Mouse (Mus musculus): Measurements from ENCODE around the gene Sik2. TPM values are rescaled to one million over a fixed set of nuclear protein-coding genes. Genes with fewer than 3 reads are reported as not detected.

The Sik2 gene
- polyA plus RNA-seq, 1 experiment from 2014 or later = 14.3 TPM

GRCm38 (mm10) chr9:50873210-50873609 is 135.7 kb downstream of the Sik2 start:
- H3K36me3 ChIP-seq = peaks cover 71% of the 10 kb centered on the region
- no peaks in the 10 kb centered on the region; the same call in 1 of the 2 replicates for H3K4me1 ChIP-seq (replicated peaks)

GRCm38 (mm10) chr9:50868182-50868581 is 140.7 kb downstream of the Sik2 start:
- Histone ChIP-seq H3K4me2 (no peak overlapping the region), H3K27ac (no peak overlapping the region), H3K4me3 (no peak overlapping the region), H3K36me3 (peaks cover 77% of the 10 kb centered on the region), H3K4me1 (replicated peaks) (no peaks in the 10 kb centered on the region), H3K9ac (no peak overlapping the region), H3K9me3 (no peaks in the 10 kb centered on the region), H3K27me3 (no peaks in the 10 kb centered on the region)
- ATAC-seq (ENCODE audit: low FRiP score) = no peak
- WGBS = 87% methylated on average over 2 of the region's 2 CpGs

More at GRCm38 (mm10) chr9:50873210-50873609, 135.7 kb downstream of the Sik2 start:
- no peak overlapping the region for H3K9ac ChIP-seq
- WGBS = 93% methylated on average over 9 of the region's 9 CpGs
- no peaks in the 10 kb centered on the region for H3K27me3 ChIP-seq
- no peak overlapping the region for H3K4me3 ChIP-seq
- no peak overlapping the region for H3K27ac ChIP-seq
- no peak for ATAC-seq (ENCODE audit: low FRiP score)
- H3K9me3 ChIP-seq = no peaks in the 10 kb centered on the region
- H3K4me2 ChIP-seq = no peak overlapping the region

DNA sequence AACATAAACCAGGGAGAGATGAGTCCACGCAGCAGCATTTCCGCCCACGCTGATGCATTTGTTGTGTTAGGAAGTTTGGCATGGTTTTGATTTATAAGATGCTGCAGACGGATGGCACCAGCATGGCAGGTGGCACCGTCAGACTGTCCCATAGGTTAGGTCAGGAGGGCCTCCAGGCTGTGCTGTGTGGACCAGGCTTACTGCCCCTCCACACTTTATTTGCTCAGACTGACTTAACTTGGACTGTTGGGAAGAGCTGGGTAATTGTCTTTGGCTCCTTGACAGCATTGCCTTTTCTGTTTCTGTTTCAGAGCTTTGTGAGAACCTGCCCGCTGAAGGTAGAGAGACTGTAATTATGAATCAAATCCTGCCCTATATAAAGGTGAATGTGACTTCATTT is 141.9 kb downstream of the Sik2 start:
- ATAC-seq (ENCODE audit: low FRiP score) = no peak
- H3K27ac ChIP-seq = no peak overlapping the region
- peaks cover 80% of the 10 kb centered on the region for H3K36me3 ChIP-seq

GRCm38 (mm10) chr9:50865803-50866202 is 143.1 kb downstream of the Sik2 start:
- no peaks in the 10 kb centered on the region for H3K9me3 ChIP-seq
- WGBS = 88% methylated on average over 8 of the region's 8 CpGs
- H3K4me3 ChIP-seq = no peak overlapping the region
- no peak overlapping the region for H3K4me2 ChIP-seq
- H3K4me1 ChIP-seq (replicated peaks) = no peaks in the 10 kb centered on the region
- H3K27me3 ChIP-seq = no peaks in the 10 kb centered on the region
- no peak overlapping the region for H3K27ac ChIP-seq
- no peak overlapping the region for H3K9ac ChIP-seq
- peaks cover 87% of the 10 kb centered on the region for H3K36me3 ChIP-seq
- ATAC-seq (ENCODE audit: low FRiP score) = no peak

More for the DNA sequence above, 141.9 kb downstream of the Sik2 start:
- Histone ChIP-seq H3K4me1 (replicated peaks) (no peaks in the 10 kb centered on the region), H3K4me2 (no peak overlapping the region), H3K4me3 (no peak overlapping the region), H3K9me3 (no peaks in the 10 kb centered on the region), H3K27me3 (no peaks in the 10 kb centered on the region), H3K9ac (no peak overlapping the region)
- 94% methylated on average over 6 of the region's 6 CpGs for WGBS

DNA sequence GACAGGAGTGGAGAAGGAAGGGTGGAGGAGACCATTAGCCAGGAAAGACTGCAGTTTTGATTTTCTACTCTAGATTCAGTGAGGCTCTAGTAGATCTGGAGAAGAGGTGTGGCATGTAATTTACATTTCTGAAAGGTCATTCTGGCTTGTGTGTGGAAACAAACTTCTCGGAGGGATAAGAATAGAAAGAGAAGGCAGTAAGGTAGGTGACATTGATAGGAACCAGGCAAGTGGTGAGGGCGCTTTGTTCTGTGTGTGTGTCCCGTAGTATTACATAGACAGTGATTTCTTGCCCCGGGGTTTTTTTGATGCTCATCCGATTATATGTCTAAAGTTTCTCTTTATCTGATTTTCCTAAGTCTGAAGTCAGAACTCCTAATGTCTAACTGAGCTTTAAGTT is 144.0 kb downstream of the Sik2 start:
- H3K4me2 ChIP-seq = no peak overlapping the region
- no peaks in the 10 kb centered on the region for H3K9me3 ChIP-seq
- H3K27me3 ChIP-seq = no peaks in the 10 kb centered on the region
- no peak for ATAC-seq (ENCODE audit: low FRiP score)
- H3K9ac ChIP-seq = no peak overlapping the region
- no peaks in the 10 kb centered on the region for H3K4me1 ChIP-seq (replicated peaks)
- no peak overlapping the region for H3K27ac ChIP-seq
- H3K36me3 ChIP-seq = peaks cover 87% of the 10 kb centered on the region
- H3K4me3 ChIP-seq = no peak overlapping the region
- 97% methylated on average over 5 of the region's 5 CpGs for WGBS

DNA sequence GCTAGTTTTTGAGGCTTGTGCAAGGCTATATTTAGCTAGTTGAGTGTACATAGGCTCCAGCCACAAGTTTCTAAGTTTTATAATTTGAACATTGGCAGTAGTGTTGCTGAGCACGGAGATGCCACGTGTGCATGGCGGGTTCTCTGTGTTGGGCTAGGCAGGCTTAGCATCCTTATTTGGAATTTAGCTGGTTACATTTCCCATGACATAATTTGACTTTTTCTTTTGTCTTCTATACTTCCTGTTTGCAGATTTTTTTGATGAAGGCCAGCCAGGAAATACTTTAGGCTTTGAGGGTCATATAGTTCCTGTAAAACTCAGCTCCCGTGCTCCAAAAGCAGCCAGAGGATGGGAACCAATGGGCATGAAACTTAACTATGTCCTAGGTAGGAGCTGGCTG is 145.0 kb downstream of the Sik2 start:
- peaks cover 91% of the 10 kb centered on the region for H3K36me3 ChIP-seq

GRCm38 (mm10) chr9:50861119-50861839 is 147.6 kb downstream of the Sik2 start:
- Histone ChIP-seq H3K9ac (no peak overlapping the region), H3K4me2 (no peak overlapping the region), H3K9me3 (no peaks in the 10 kb centered on the region), H3K4me1 (replicated peaks) (peaks cover 11% of the 10 kb centered on the region), H3K27ac (no peak overlapping the region), H3K27me3 (no peaks in the 10 kb centered on the region), H3K36me3 (peaks cover 67% of the 10 kb centered on the region), H3K4me3 (no peak overlapping the region)
- no peak for ATAC-seq (ENCODE audit: low FRiP score)
- WGBS = 94% methylated on average over 18 of the region's 18 CpGs

More for the DNA sequence above, 145.0 kb downstream of the Sik2 start:
- 94% methylated on average over 4 of the region's 4 CpGs for WGBS
- Histone ChIP-seq H3K4me1 (replicated peaks) (no peaks in the 10 kb centered on the region), H3K27ac (no peak overlapping the region), H3K9me3 (no peaks in the 10 kb centered on the region), H3K4me3 (no peak overlapping the region), H3K4me2 (no peak overlapping the region), H3K9ac (no peak overlapping the region), H3K27me3 (no peaks in the 10 kb centered on the region)
- no peak for ATAC-seq (ENCODE audit: low FRiP score)

DNA sequence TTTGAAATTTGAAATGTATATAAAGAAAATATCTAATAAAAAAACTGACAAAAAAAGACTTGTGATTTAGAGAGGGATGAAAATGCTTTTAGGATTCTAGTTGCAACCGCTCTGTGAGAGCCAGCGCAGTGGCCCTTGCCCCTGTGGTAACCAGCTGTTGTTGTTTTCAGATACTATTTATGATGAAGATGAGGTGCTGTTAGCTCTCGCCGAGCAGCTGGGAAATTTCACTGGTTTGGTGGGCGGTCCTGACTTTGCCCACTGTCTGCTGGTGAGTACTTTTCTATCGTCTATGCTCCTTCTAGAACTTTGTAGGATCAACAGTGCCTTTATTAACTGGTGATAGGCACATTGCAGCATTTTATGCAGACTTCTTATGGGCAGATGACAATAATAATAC is 150.2 kb downstream of the Sik2 start:
- no peak overlapping the region for H3K9ac ChIP-seq
- H3K4me3 ChIP-seq = no peak overlapping the region
- no peaks in the 10 kb centered on the region for H3K9me3 ChIP-seq
- peaks cover 44% of the 10 kb centered on the region for H3K36me3 ChIP-seq
- H3K27me3 ChIP-seq = no peaks in the 10 kb centered on the region
- H3K27ac ChIP-seq = no peak overlapping the region
- H3K4me1 ChIP-seq (replicated peaks) = peaks cover 20% of the 10 kb centered on the region
- no peak for ATAC-seq (ENCODE audit: low FRiP score)
- H3K4me2 ChIP-seq = no peak overlapping the region
- WGBS = 94% methylated on average over 6 of the region's 6 CpGs

DNA sequence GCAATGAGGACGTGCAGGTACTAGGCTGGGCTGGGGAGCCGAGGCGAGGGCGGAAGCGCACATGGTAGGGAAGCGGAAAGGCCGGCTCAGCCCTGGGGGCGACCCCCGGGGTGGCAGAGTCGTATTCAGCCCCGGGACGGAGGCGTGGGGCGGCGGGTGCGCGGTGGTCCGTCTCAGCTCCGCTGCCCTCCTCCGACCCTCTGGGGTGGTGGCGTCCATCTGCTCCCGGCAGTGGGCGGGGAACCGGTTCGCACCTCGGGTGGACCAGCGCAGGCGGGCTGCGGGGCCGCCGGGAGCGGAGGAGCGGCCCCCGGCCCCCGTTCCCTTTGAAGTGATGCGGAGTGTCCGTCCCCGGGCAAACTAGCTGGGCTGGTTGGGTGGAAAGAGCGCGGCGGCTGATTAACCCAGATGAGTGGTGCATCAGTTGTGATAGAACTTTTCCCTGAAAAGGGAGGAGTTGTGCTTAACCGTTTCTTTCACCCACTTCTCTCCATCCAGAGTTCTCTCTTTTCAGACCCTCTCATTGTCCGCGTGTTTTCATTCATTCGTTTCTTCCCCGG is 151.7 kb downstream of the Sik2 start:
- ATAC-seq (ENCODE audit: low FRiP score) = peak; percentile 72
- Histone ChIP-seq H3K4me3 (peak overlapping the region; percentile 75), H3K27ac (peak overlapping the region; percentile 48; the same call in 1 of the 2 replicates), H3K36me3 (peaks cover 31% of the 10 kb centered on the region), H3K4me2 (peak overlapping the region; percentile 67), H3K4me1 (replicated peaks) (peaks cover 30% of the 10 kb centered on the region), H3K9ac (peak overlapping the region; percentile 80), H3K27me3 (no peaks in the 10 kb centered on the region), H3K9me3 (no peaks in the 10 kb centered on the region)
- WGBS = under 1% methylated on average over 46 of the region's 46 CpGs

DNA sequence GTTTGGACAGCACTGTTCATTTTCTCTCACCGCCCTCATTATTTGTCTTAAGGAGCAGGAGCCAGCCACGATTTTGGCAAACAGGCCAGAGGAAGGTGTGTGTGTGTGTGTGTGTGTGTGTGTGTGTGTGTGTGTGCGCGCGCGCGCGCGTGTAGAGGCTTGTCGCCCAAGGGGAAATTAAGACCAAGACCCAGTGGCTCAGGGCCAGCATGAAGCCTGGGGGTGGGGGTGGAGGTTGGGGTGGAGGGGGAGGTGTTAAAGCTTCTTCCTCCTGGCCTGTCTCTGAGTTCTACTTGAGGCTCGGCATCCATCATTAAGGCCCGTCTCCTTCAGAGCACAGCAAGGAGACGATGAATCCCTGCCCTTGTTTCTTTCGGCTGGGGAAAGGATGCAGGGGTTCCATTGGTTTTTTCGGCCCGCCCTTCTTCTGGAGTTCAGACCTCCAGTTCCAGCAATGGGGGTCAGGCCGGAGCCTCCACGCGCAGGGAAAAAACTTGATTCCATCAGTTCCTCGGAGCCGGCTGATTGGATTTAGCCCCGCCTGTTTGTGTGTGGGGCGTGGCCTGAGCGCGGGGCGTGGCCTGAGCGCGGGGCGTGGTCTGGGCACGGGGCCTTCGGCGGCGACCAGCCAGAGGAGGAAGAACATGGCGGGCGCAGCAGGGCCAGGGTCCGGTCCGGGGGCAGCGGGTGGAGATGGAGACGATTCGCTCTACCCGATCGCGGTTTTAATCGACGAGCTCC is 152.4 kb downstream of the Sik2 start:
- peak; percentile 92 for ATAC-seq (ENCODE audit: low FRiP score)
- Histone ChIP-seq H3K27me3 (no peaks in the 10 kb centered on the region), H3K9ac (peak overlapping the region; percentile 80), H3K4me3 (peak overlapping the region; percentile 75), H3K9me3 (no peaks in the 10 kb centered on the region), H3K27ac (peak overlapping the region; percentile 70), H3K36me3 (peaks cover 24% of the 10 kb centered on the region), H3K4me2 (peak overlapping the region; percentile 67), H3K4me1 (replicated peaks) (peaks cover 30% of the 10 kb centered on the region)
- under 1% methylated on average over 45 of the region's 45 CpGs for WGBS

- Histone ChIP-seq H3K27me3 (no peaks in the 10 kb centered on the region), H3K4me1 (replicated peaks) (peaks cover 30% of the 10 kb centered on the region), H3K9ac (peak overlapping the region; percentile 80; the same call in 1 of the 2 replicates), H3K36me3 (peaks cover 17% of the 10 kb centered on the region), H3K4me2 (peak overlapping the region; percentile 67), H3K4me3 (no peak overlapping the region; the same call in 1 of the 2 replicates), H3K9me3 (no peaks in the 10 kb centered on the region), H3K27ac (0 out of 2 replicates have a peak overlapping the region, but pooled peaks have one; percentile 70)
- no peak for ATAC-seq (ENCODE audit: low FRiP score)
- WGBS = 63% methylated on average over 5 of the region's 5 CpGs
Observed at GRCm38 (mm10) chr9:50855780-50856179, 153.1 kb downstream of the Sik2 start.

- Histone ChIP-seq H3K4me1 (replicated peaks) (peaks cover 35% of the 10 kb centered on the region), H3K4me2 (no peak overlapping the region), H3K9ac (no peak overlapping the region), H3K4me3 (no peak overlapping the region), H3K27me3 (no peaks in the 10 kb centered on the region), H3K36me3 (peaks cover 12% of the 10 kb centered on the region), H3K9me3 (no peaks in the 10 kb centered on the region), H3K27ac (no peak overlapping the region)
- ATAC-seq (ENCODE audit: low FRiP score) = no peak
- WGBS = 90% methylated on average over 5 of the region's 5 CpGs
Observed at GRCm38 (mm10) chr9:50855133-50855766, 153.6 kb downstream of the Sik2 start.
